Mouse (Mus musculus): ENCODE measurements around the gene Chd1. TPM values are rescaled to one million over a fixed set of nuclear protein-coding genes. Genes with fewer than 3 reads are reported as not detected.
"Not testable (repeated sequence)": the region's sequence is repeated elsewhere in the genome, so short reads cannot be mapped to it uniquely, and the experiment has no call there.

The Chd1 gene
- total RNA-seq, 2 experiments from 2014 or later, result 30.8 to 51.3 TPM

- ATAC-seq (ENCODE audit: poor library complexity, severe bottlenecking), result not testable (repeated sequence)
Observed at GRCm38 (mm10) chr17:15723866-15724475, 19.2 kb downstream of the Chd1 start.

GRCm38 (mm10) chr17:15731706-15732105 is 26.9 kb downstream of the Chd1 start:
- no peak for ATAC-seq (ENCODE audit: poor library complexity, severe bottlenecking)

GRCm38 (mm10) chr17:15737346-15737917 is 32.7 kb downstream of the Chd1 start:
- no peak for ATAC-seq (ENCODE audit: poor library complexity, severe bottlenecking)

- peak; percentile 64 for ATAC-seq (ENCODE audit: poor library complexity, severe bottlenecking)
Observed at GRCm38 (mm10) chr17:15741836-15742235, 37.1 kb downstream of the Chd1 start.

GRCm38 (mm10) chr17:15742953-15743352 is 38.2 kb downstream of the Chd1 start:
- no peak for ATAC-seq (ENCODE audit: poor library complexity, severe bottlenecking)

- no peak for ATAC-seq (ENCODE audit: poor library complexity, severe bottlenecking)
Observed at GRCm38 (mm10) chr17:15743379-15743778, 38.6 kb downstream of the Chd1 start.

GRCm38 (mm10) chr17:15746696-15747095 is 41.9 kb downstream of the Chd1 start:
- ATAC-seq (ENCODE audit: poor library complexity, severe bottlenecking), result no peak

- ATAC-seq (ENCODE audit: poor library complexity, severe bottlenecking), result no peak
Observed at GRCm38 (mm10) chr17:15748022-15748421, 43.3 kb downstream of the Chd1 start.

- not testable (repeated sequence) for ATAC-seq (ENCODE audit: poor library complexity, severe bottlenecking)
Observed at GRCm38 (mm10) chr17:15751264-15751663, 46.5 kb downstream of the Chd1 start.

GRCm38 (mm10) chr17:15761191-15761590 is 56.4 kb downstream of the Chd1 start:
- ATAC-seq (ENCODE audit: poor library complexity, severe bottlenecking), result peak; percentile 99

- no peak for ATAC-seq (ENCODE audit: poor library complexity, severe bottlenecking)
Observed at GRCm38 (mm10) chr17:15769081-15769724, 64.4 kb downstream of the Chd1 start.

- peak; percentile 69 for ATAC-seq (ENCODE audit: poor library complexity, severe bottlenecking)
Observed at GRCm38 (mm10) chr17:15773956-15774355, 69.2 kb downstream of the Chd1 start.

GRCm38 (mm10) chr17:15774565-15775215 is 69.9 kb downstream of the Chd1 start:
- peak; percentile 89 for ATAC-seq (ENCODE audit: poor library complexity, severe bottlenecking)

- no peak for ATAC-seq (ENCODE audit: poor library complexity, severe bottlenecking)
Observed at GRCm38 (mm10) chr17:15776349-15776748, 71.6 kb downstream of the Chd1 start.

- ATAC-seq (ENCODE audit: poor library complexity, severe bottlenecking), result no peak
Observed at GRCm38 (mm10) chr17:15777979-15778378, 73.2 kb downstream of the Chd1 start.

GRCm38 (mm10) chr17:15787036-15787435 is 82.3 kb downstream of the Chd1 start:
- peak; percentile 56; the same call in 1 of the 2 replicates for ATAC-seq (ENCODE audit: poor library complexity, severe bottlenecking)

GRCm38 (mm10) chr17:15790716-15791115 is 85.9 kb downstream of the Chd1 start:
- no peak for ATAC-seq (ENCODE audit: poor library complexity, severe bottlenecking)

- ATAC-seq (ENCODE audit: poor library complexity, severe bottlenecking), result no peak
Observed at GRCm38 (mm10) chr17:15799195-15799793, 94.5 kb downstream of the Chd1 start.

- peak; percentile 74 for ATAC-seq (ENCODE audit: poor library complexity, severe bottlenecking)
Observed at GRCm38 (mm10) chr17:15804008-15804812, 99.4 kb downstream of the Chd1 start.

GRCm38 (mm10) chr17:15807295-15807984 is 102.7 kb downstream of the Chd1 start:
- no peak for ATAC-seq (ENCODE audit: poor library complexity, severe bottlenecking)

All from megakaryocyte, adult 5-6 weeks (primary cell).